In the genomic region with DNA sequence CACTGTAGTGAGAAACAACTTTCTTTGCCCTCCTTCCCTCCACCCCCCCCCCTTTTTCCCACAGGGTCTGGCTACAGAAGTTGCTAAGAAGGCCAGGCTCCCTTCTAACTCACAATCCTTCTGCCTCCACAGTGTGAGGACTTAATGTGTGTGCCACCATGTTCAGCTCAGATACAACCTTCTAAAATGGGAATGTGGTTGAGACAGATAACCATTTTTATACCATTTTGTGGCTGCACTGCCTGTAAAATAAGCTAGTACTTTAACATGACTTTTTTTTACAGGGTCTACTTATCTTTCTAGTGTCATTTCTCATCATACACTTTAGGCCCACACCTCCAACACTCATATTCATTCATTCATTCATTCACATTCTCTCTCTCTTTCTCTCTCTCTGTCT, we compare ENCODE assay signal across 26 mouse cellular contexts. TPM values are rescaled to one million over a fixed set of nuclear protein-coding genes. Genes with fewer than 3 reads are reported as not detected.
"Had no signal": no experiment of that assay in that cellular context is flagged by ENCODE, and none has a peak within 500 bp of the region (broad histone marks: within the 10 kb centered on the region; RNA-seq: fewer than 3 reads in every experiment).

No protein-coding gene starts in this region.

- H3K4me2 ChIP-seq: intestine, embryonic 15.5 days; liver, embryonic 15.5 days; midbrain, embryonic 13.5 days; neural tube, embryonic 13.5 days had no signal

- H3K9ac ChIP-seq: intestine, embryonic 15.5 days; liver, embryonic 15.5 days; midbrain, embryonic 13.5 days; neural tube, embryonic 13.5 days had no signal

- H3K36me3 ChIP-seq: intestine, embryonic 15.5 days; liver, embryonic 15.5 days; midbrain, embryonic 10.5 days; midbrain, embryonic 13.5 days; neural tube, embryonic 13.5 days had no signal

- H3K9me3 ChIP-seq: intestine, embryonic 15.5 days; liver, embryonic 15.5 days; midbrain, embryonic 10.5 days; midbrain, embryonic 13.5 days; neural tube, embryonic 13.5 days had no signal

- H3K27me3 ChIP-seq: intestine, embryonic 15.5 days; liver, embryonic 15.5 days; midbrain, embryonic 13.5 days; neural tube, embryonic 13.5 days had no signal

- H3K27ac ChIP-seq: intestine, embryonic 15.5 days; layer of hippocampus, adult 2 months; left cerebral cortex, adult 2 months; liver, embryonic 15.5 days; midbrain, embryonic 10.5 days; midbrain, embryonic 13.5 days; neural tube, embryonic 13.5 days had no signal

- H3K4me1 ChIP-seq: intestine, embryonic 15.5 days; liver, embryonic 15.5 days; midbrain, embryonic 10.5 days; midbrain, embryonic 13.5 days; neural tube, embryonic 13.5 days had no signal

- DNase-seq: kidney, adult 11 months; kidney, adult 8-10 months; kidney, postnatal 14 days; kidney, postnatal 4 days; layer of hippocampus, adult 9-11 months; layer of hippocampus, postnatal 36 days; lung, adult 2 months; lung, postnatal 14 days; lung, postnatal 4 days; retina, postnatal 1 day; thymus, adult 18-20 months; thymus, postnatal 4 days had no signal

- H3K4me3 ChIP-seq: intestine, embryonic 15.5 days; layer of hippocampus, adult 2 months; left cerebral cortex, adult 2 months; liver, embryonic 15.5 days; midbrain, embryonic 10.5 days; midbrain, embryonic 13.5 days; myocyte; neural tube, embryonic 13.5 days had no signal

- ATAC-seq: intestine, embryonic 15.5 days; midbrain, embryonic 13.5 days; midbrain, embryonic 16.5 days had no signal

RNA-seq across cellular contexts. Expression of gene Tigd4, which starts 52.7 kb away (rescaled TPM):
- total RNA-seq: layer of hippocampus, postnatal 36 days; left cerebral cortex, adult 2 months; megakaryocyte, adult 5-6 weeks; monocyte, adult 5-6 weeks; neutrophil, adult 5-6 weeks had no signal
- polyA plus RNA-seq: intestine, embryonic 15.5 days; limb, embryonic 11.5 days; midbrain, embryonic 10.5 days; midbrain, embryonic 13.5 days; midbrain, embryonic 16.5 days; neural tube, embryonic 13.5 days; spleen, adult 2 months had no signal
